ENCODE assay signal across 7 mouse cellular contexts in genomic region chr8:110720685-110721598, GRCm38 (mm10). TPM values are rescaled to one million over a fixed set of nuclear protein-coding genes. Genes with fewer than 3 reads are reported as not detected.
DNase-seq lines count a peak whose midpoint lies in the region; ATAC-seq and TF ChIP-seq lines count a peak whose summit lies in the region.

Gene Mtss1l (plus strand): TSS chr8:110721476.

- H3K27ac ChIP-seq in gastrocnemius, adult 2 months: peak within 1 kb of the TSS; percentile 90
- H3K27ac ChIP-seq in hindbrain, embryonic 15.5 days (replicated peaks): peak within 1 kb of the TSS; percentile 94
- H3K27ac ChIP-seq in small intestine, adult 2 months (ENCODE audit: insufficient read depth, low read depth, low read length): peak within 1 kb of the TSS; percentile 16; the same call in 1 of the 2 replicates

- H3K4me3 ChIP-seq in gastrocnemius, adult 2 months: peak within 1 kb of the TSS; percentile 83
- peak within 1 kb of the TSS; percentile 83 for H3K4me3 ChIP-seq in hindbrain, embryonic 15.5 days
- H3K4me3 ChIP-seq in small intestine, adult 2 months (ENCODE audit: low read depth, low read length): peak within 1 kb of the TSS; percentile 77

- 3% methylated on average over 66 of the region's 75 CpGs for whole genome bisulfite sequencing in hindbrain, embryonic 15.5 days
- 8% methylated on average over 75 of the region's 75 CpGs for WGBS in small intestine, adult 2 months

- ATAC-seq in hindbrain, embryonic 15.5 days (ENCODE audit: low FRiP score, low read depth): peak; percentile 68

- H3K4me2 ChIP-seq in hindbrain, embryonic 15.5 days: peak within 1 kb of the TSS; percentile 97

- H3K36me3 ChIP-seq in hindbrain, embryonic 15.5 days: no peaks in the 10 kb centered on the region
- H3K36me3 ChIP-seq in small intestine, adult 2 months (ENCODE audit: control insufficient read depth, insufficient read depth, low read length): no peaks in the 10 kb centered on the region

- peaks cover 84% of the 10 kb centered on the region for H3K4me1 ChIP-seq in hindbrain, embryonic 15.5 days (replicated peaks)
- H3K4me1 ChIP-seq in small intestine, adult 2 months (ENCODE audit: control insufficient read depth, insufficient read depth, insufficient read length, low read length): peaks cover 8% of the 10 kb centered on the region; the same call in 1 of the 2 replicates

- H3K9me3 ChIP-seq in hindbrain, embryonic 15.5 days: no peaks in the 10 kb centered on the region

- no peak for TF ChIP-seq POLR2A in small intestine, adult 2 months (IDR thresholded peaks at IDR 0.05; ENCODE audit: low read depth, low read length)

- intact Hi-C loops in gastrocnemius, adult 2 months (cut with DNase I): loop anchor here (5.0 kb wide), 1 partner anchor 59 kb away; no protein-coding TSS in a partner anchor
- intact Hi-C loops in left cerebral cortex, postnatal 10 days (cut with DNase I): no loop called here

- peak; percentile 71 for DNase-seq in adipocyte (ENCODE audit: low spot score)
- DNase-seq in cerebellum, postnatal 14 days: peak; percentile 85 to 87
- DNase-seq in gastrocnemius, adult 2 months: peak; percentile 93
- DNase-seq in left cerebral cortex, postnatal 10 days (ENCODE audit: extremely low spot score in 1 of 2, low spot score in 2 of 2): peak; percentile 76 to 93
- DNase-seq in mesoderm, embryonic 11.5 days (ENCODE audit: low read depth, low spot score): peak; percentile 92

- no peak for TF ChIP-seq CTCF in gastrocnemius, adult 2 months (IDR thresholded peaks at IDR 0.05)
- no peak for TF ChIP-seq CTCF in small intestine, adult 2 months (IDR thresholded peaks at IDR 0.05; ENCODE audit: extremely low read depth, insufficient read length, insufficient replicate concordance, low read depth, low read length)

- H3K27me3 ChIP-seq in hindbrain, embryonic 15.5 days: no peaks in the 10 kb centered on the region
- 0 out of 2 replicates have a peak, but pooled peaks cover 3% of the 10 kb centered on the region for H3K27me3 ChIP-seq in small intestine, adult 2 months (ENCODE audit: control insufficient read depth, insufficient read depth, low read length)

- peak within 1 kb of the TSS; percentile 99 for H3K9ac ChIP-seq in hindbrain, embryonic 15.5 days

RNA-seq across cellular contexts. Expression of gene Mtss1l, which starts in this region (rescaled TPM):
- 100 to 1,000 TPM in 1 of 2 experiments, 10 to 100 TPM in 1; 85.5 to 125 TPM for total RNA-seq in gastrocnemius, adult 2 months (2021)
- polyA plus RNA-seq in hindbrain, embryonic 15.5 days (2015; fragmentation: Nextera tagmentation; extraction: Ambion mirVana): 51.8 and 62.3 TPM in 2 replicates
- 100 to 1,000 TPM; 214 to 236 TPM for total RNA-seq in left cerebral cortex, postnatal 10 days (2021)
- polyA plus RNA-seq in small intestine, adult 2 months (2012; rRNA removed): 19.3 and 21.9 TPM in 2 replicates

Comparison
In these comparisons a context has a peak if more than half of its experiments do, and no peak if none do; other contexts are left out.
1. Peak in every context shown above with its lines: DNase-seq, ATAC-seq, H3K4me3 ChIP-seq and H3K27ac ChIP-seq.
2. H3K27ac ChIP-seq: peak in every context shown above with its lines; median percentile 94 in hindbrain, embryonic 15.5 days; 90 in gastrocnemius, adult 2 months; 16 in small intestine, adult 2 months.